Mouse (Mus musculus): Measurements from ENCODE around the gene Gm128. TPM values are rescaled to one million over a fixed set of nuclear protein-coding genes. Genes with fewer than 3 reads are reported as not detected.

The Gm128 gene
- polyA plus RNA-seq (2015; fragmentation: Nextera tagmentation; extraction: Ambion mirVana): 1.2 and 1.3 TPM in 2 replicates

- TF ChIP-seq CTCF (IDR thresholded peaks at IDR 0.05; ENCODE audit: low read depth): no peak
- no peak for DNase-seq (ENCODE audit: low spot score)
- no peak within 1 kb of the TSS for H3K4me3 ChIP-seq (replicated peaks; ENCODE audit: low read depth, low read length)
- H3K4me1 ChIP-seq (replicated peaks; ENCODE audit: insufficient read depth, low read length): 0 out of 2 replicates have a peak, but pooled peaks cover 6% of the 10 kb centered on the region
- H3K9ac ChIP-seq (ENCODE audit: low read depth, low read length): no peak within 1 kb of the TSS
- 0 out of 2 replicates have a peak, but pooled peaks cover 7% of the 10 kb centered on the region for H3K36me3 ChIP-seq (ENCODE audit: insufficient read depth, low read length)
- peak within 1 kb of the TSS; percentile 10; the same call in 1 of the 2 replicates for H3K4me2 ChIP-seq (ENCODE audit: low read length)
- no peak within 1 kb of the TSS for H3K27ac ChIP-seq
- ATAC-seq (replicated peaks; ENCODE audit: low FRiP score, low read depth): no peak
- no peaks in the 10 kb centered on the region for H3K9me3 ChIP-seq (replicated peaks; ENCODE audit: low read length)
- no peaks in the 10 kb centered on the region for H3K27me3 ChIP-seq (ENCODE audit: insufficient read depth, low read length)
- WGBS: 84% methylated on average over 7 of the region's 7 CpGs
Observed at GRCm38 (mm10) chr3:95241498-95241897, at the start of gene Gm128. TSS of gene Gm128 (minus strand) at chr3:95241598.

DNA sequence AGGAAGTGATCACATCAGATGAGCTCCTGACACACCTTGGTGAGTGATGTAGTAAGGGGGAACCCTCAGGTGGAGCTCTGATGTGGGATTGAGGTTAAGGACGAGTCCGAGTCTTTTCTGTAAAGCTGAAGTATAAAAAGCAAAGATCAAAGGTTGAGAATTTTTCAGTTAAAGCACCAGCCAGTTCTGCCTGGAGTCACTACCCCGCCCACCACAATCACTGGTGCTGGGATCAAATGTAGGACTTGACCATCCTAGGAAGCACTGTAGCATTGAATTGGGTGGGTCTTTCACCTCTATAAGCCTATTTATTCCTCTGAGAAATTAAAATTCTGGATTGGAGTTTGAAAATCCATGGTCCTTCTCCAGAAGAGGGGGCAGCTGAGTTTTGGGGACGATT is 49.6 kb upstream of the Gm128 start:
- 80% methylated on average over 4 of the region's 4 CpGs for WGBS
- Histone ChIP-seq H3K27ac (no peak overlapping the region), H3K9me3 (replicated peaks; ENCODE audit: low read length) (no peaks in the 10 kb centered on the region), H3K4me1 (replicated peaks; ENCODE audit: insufficient read depth, low read length) (0 out of 2 replicates have a peak, but pooled peaks cover 7% of the 10 kb centered on the region), H3K4me2 (ENCODE audit: low read length) (no peak overlapping the region), H3K27me3 (ENCODE audit: insufficient read depth, low read length) (no peaks in the 10 kb centered on the region), H3K36me3 (ENCODE audit: insufficient read depth, low read length) (peaks cover 38% of the 10 kb centered on the region), H3K4me3 (replicated peaks; ENCODE audit: low read depth, low read length) (no peak overlapping the region), H3K9ac (ENCODE audit: low read depth, low read length) (no peak overlapping the region)
- DNase-seq (ENCODE audit: low spot score) (no peak), ATAC-seq (replicated peaks; ENCODE audit: low FRiP score, low read depth) (no peak)
- TF ChIP-seq CTCF (IDR thresholded peaks at IDR 0.05; ENCODE audit: low read depth): no peak

DNA sequence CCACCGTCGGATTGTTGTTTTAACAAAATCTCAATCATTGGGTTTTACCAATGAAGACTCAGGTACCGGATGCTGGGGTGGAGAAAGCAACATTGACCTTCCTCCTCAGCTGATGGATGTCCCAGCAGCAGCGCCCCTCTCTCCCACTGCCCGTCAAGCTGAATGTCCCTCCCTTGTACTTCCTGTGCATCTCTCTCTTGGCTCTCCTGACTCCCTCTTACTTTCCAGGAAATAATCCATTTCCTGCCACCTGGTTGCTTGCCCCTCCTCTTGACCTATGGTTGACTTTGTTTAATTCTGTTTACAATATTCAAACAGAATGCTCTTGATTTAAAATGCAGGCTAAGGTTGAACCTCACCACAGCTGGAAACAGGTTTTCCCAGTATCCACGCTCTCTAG is 48.8 kb upstream of the Gm128 start:
- Histone ChIP-seq H3K27ac (0 out of 2 replicates have a peak overlapping the region, but pooled peaks have one; percentile 19), H3K36me3 (ENCODE audit: insufficient read depth, low read length) (peaks cover 38% of the 10 kb centered on the region), H3K4me1 (replicated peaks; ENCODE audit: insufficient read depth, low read length) (0 out of 2 replicates have a peak, but pooled peaks cover 11% of the 10 kb centered on the region), H3K9me3 (replicated peaks; ENCODE audit: low read length) (no peaks in the 10 kb centered on the region), H3K27me3 (ENCODE audit: insufficient read depth, low read length) (no peaks in the 10 kb centered on the region), H3K9ac (ENCODE audit: low read depth, low read length) (no peak overlapping the region), H3K4me2 (ENCODE audit: low read length) (no peak overlapping the region), H3K4me3 (replicated peaks; ENCODE audit: low read depth, low read length) (no peak overlapping the region)
- ATAC-seq (replicated peaks; ENCODE audit: low FRiP score, low read depth) (no peak), DNase-seq (ENCODE audit: low spot score) (no peak)
- WGBS: 74% methylated on average over 6 of the region's 6 CpGs
- no peak for TF ChIP-seq CTCF (IDR thresholded peaks at IDR 0.05; ENCODE audit: low read depth)

GRCm38 (mm10) chr3:95289419-95289818 is 48.0 kb upstream of the Gm128 start:
- Histone ChIP-seq H3K9me3 (replicated peaks; ENCODE audit: low read length) (no peaks in the 10 kb centered on the region), H3K36me3 (ENCODE audit: insufficient read depth, low read length) (peaks cover 38% of the 10 kb centered on the region), H3K27ac (no peak overlapping the region), H3K9ac (ENCODE audit: low read depth, low read length) (no peak overlapping the region), H3K4me3 (replicated peaks; ENCODE audit: low read depth, low read length) (no peak overlapping the region), H3K4me2 (ENCODE audit: low read length) (no peak overlapping the region), H3K4me1 (replicated peaks; ENCODE audit: insufficient read depth, low read length) (peaks cover 14% of the 10 kb centered on the region), H3K27me3 (ENCODE audit: insufficient read depth, low read length) (no peaks in the 10 kb centered on the region)
- no peak for TF ChIP-seq CTCF (IDR thresholded peaks at IDR 0.05; ENCODE audit: low read depth)
- 89% methylated on average over 4 of the region's 4 CpGs for WGBS
- no peak for DNase-seq (ENCODE audit: low spot score)
- no peak for ATAC-seq (replicated peaks; ENCODE audit: low FRiP score, low read depth)

DNA sequence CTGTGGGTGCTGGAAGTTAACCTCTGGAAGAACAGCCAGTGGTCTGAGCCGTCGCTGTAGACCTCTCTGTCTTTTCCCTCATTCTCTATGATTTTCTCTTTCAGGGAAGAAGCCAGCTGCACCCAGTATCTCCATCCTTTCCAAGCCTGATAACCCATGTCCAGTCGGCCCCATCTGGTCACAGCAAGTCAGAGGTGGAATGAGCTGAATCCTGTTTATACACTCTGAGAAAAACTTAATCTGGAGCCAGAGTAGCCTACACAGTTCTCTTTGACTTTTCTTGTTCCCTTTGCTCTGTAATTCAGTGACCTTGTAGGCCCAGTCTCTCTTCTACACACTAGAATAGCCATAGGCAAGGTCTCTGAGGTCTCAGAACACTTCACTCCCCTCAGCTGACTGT is 46.1 kb upstream of the Gm128 start:
- WGBS: 83% methylated on average over 3 of the region's 3 CpGs
- DNase-seq (ENCODE audit: low spot score): no peak
- Histone ChIP-seq H3K4me1 (replicated peaks; ENCODE audit: insufficient read depth, low read length) (peaks cover 20% of the 10 kb centered on the region), H3K27ac (no peak overlapping the region), H3K9me3 (replicated peaks; ENCODE audit: low read length) (no peaks in the 10 kb centered on the region), H3K4me3 (replicated peaks; ENCODE audit: low read depth, low read length) (no peak overlapping the region), H3K4me2 (ENCODE audit: low read length) (no peak overlapping the region), H3K27me3 (ENCODE audit: insufficient read depth, low read length) (no peaks in the 10 kb centered on the region), H3K36me3 (ENCODE audit: insufficient read depth, low read length) (peaks cover 30% of the 10 kb centered on the region; the same call in 1 of the 2 replicates), H3K9ac (ENCODE audit: low read depth, low read length) (no peak overlapping the region)
- ATAC-seq (replicated peaks; ENCODE audit: low FRiP score, low read depth): no peak
- TF ChIP-seq CTCF (IDR thresholded peaks at IDR 0.05; ENCODE audit: low read depth): no peak

GRCm38 (mm10) chr3:95286510-95286909 is 45.1 kb upstream of the Gm128 start:
- whole genome bisulfite sequencing: 75% methylated on average over 7 of the region's 7 CpGs
- Histone ChIP-seq H3K27ac (peak overlapping the region; percentile 64), H3K9ac (ENCODE audit: low read depth, low read length) (no peak overlapping the region), H3K27me3 (ENCODE audit: insufficient read depth, low read length) (no peaks in the 10 kb centered on the region), H3K9me3 (replicated peaks; ENCODE audit: low read length) (no peaks in the 10 kb centered on the region), H3K4me3 (replicated peaks; ENCODE audit: low read depth, low read length) (no peak overlapping the region), H3K4me2 (ENCODE audit: low read length) (no peak overlapping the region), H3K4me1 (replicated peaks; ENCODE audit: insufficient read depth, low read length) (peaks cover 20% of the 10 kb centered on the region), H3K36me3 (ENCODE audit: insufficient read depth, low read length) (peaks cover 24% of the 10 kb centered on the region; the same call in 1 of the 2 replicates)
- no peak for ATAC-seq (replicated peaks; ENCODE audit: low FRiP score, low read depth)
- peak; percentile 32 for DNase-seq (ENCODE audit: low spot score)
- TF ChIP-seq CTCF (IDR thresholded peaks at IDR 0.05; ENCODE audit: low read depth): no peak

- peak; percentile 38 for DNase-seq (ENCODE audit: low spot score)
- Histone ChIP-seq H3K4me2 (ENCODE audit: low read length) (no peak overlapping the region), H3K4me1 (replicated peaks; ENCODE audit: insufficient read depth, low read length) (peaks cover 20% of the 10 kb centered on the region), H3K9ac (ENCODE audit: low read depth, low read length) (no peak overlapping the region), H3K9me3 (replicated peaks; ENCODE audit: low read length) (no peaks in the 10 kb centered on the region), H3K27ac (peak overlapping the region; percentile 64), H3K36me3 (ENCODE audit: insufficient read depth, low read length) (peaks cover 21% of the 10 kb centered on the region; the same call in 1 of the 2 replicates), H3K27me3 (ENCODE audit: insufficient read depth, low read length) (no peaks in the 10 kb centered on the region), H3K4me3 (replicated peaks; ENCODE audit: low read depth, low read length) (no peak overlapping the region)
- no peak for TF ChIP-seq CTCF (IDR thresholded peaks at IDR 0.05; ENCODE audit: low read depth)
- no peak for ATAC-seq (replicated peaks; ENCODE audit: low FRiP score, low read depth)
- WGBS: 44% methylated on average over 5 of the region's 5 CpGs
Observed at GRCm38 (mm10) chr3:95286011-95286410, 44.6 kb upstream of the Gm128 start.
